Mouse (Mus musculus) Patski (cell line): ENCODE results near the gene Itpr1. TPM values are rescaled to one million over a fixed set of nuclear protein-coding genes. Genes with fewer than 3 reads are reported as not detected.

Source experiments
- ATAC-seq: fragments of 100-300 bp; one replicate; pipeline ENCODE4 v1.8.0; 2021
- CTCF ChIA-PET: fragments of 350-600 bp; sonication (Branson Sonifier 250); formaldehyde crosslinking; loops from one replicate; lab custom pipeline; 2022; ENCODE audit warnings: inconsistent platforms; lab: Charles Lee
- POLR2A ChIA-PET: fragments of 350-600 bp; sonication (Branson Sonifier 250); formaldehyde crosslinking; loops from one replicate; lab custom pipeline; 2022; ENCODE audit warnings: antibody characterized with exemption, inconsistent platforms; lab: Charles Lee
- DNase-seq: peaks from one replicate; pipeline ENCODE4 v3.0.0-alpha.2; 2011; ENCODE audit warnings: low read depth, low spot score
- H3K27me3 ChIP-seq: fragments of 371-371 bp; one replicate; pipeline ENCODE4 v1.5.1; 2021
- CTCF ChIP-seq: fragments of 100-300 bp; IDR thresholded peaks from one replicate; pipeline ENCODE4 v1.5.1; 2021
- in situ Hi-C: fragments of 300-500 bp; cut with MboI; formaldehyde crosslinking; loops from 3 replicates; pipeline ENCODE4 v1.11.1; 2018; ENCODE audit warnings: low pct_unique_long_range_greater_than_20kb, mixed read lengths
- polyA plus RNA-seq: library from polyadenylated mRNA; unstranded; gene quantifications from one replicate; pipeline ENCODE4 v1.2.3, GENCODE M21; 2021

Itpr1 gene
- polyA plus RNA-seq, 1 experiment from 2014 or later, result 67.1 TPM

GRCm38 (mm10) chr6:108273451-108273850 is 60.6 kb downstream of the Itpr1 start:
- CTCF ChIA-PET, result interaction anchor here (2.0 kb wide), 1 partner anchor 9 kb away, joined by 6 read pairs; no protein-coding TSS in a partner anchor
- POLR2A ChIA-PET, result no interaction called here
- no peaks in the 10 kb centered on the region for H3K27me3 ChIP-seq
- no peak for ATAC-seq
- in situ Hi-C loops, result no loop called here
- TF ChIP-seq CTCF, result no peak
- DNase-seq, result no peak

- TF ChIP-seq CTCF, result no peak
- no peaks in the 10 kb centered on the region for H3K27me3 ChIP-seq
- ATAC-seq (no peak), DNase-seq (no peak)
- ChIA-PET POLR2A (interaction anchor here (0.5 kb wide), 1 partner anchor 145 kb away, joined by 4 read pairs; no protein-coding TSS in a partner anchor), CTCF (interaction anchor here (1.2 to 2.0 kb wide), 2 partner anchors 10 to 25 kb away, joined by 3 to 6 read pairs; no protein-coding TSS in a partner anchor)
- in situ Hi-C loops, result no loop called here
Measured at GRCm38 (mm10) chr6:108274364-108275084, 61.6 kb downstream of the Itpr1 start.

DNA sequence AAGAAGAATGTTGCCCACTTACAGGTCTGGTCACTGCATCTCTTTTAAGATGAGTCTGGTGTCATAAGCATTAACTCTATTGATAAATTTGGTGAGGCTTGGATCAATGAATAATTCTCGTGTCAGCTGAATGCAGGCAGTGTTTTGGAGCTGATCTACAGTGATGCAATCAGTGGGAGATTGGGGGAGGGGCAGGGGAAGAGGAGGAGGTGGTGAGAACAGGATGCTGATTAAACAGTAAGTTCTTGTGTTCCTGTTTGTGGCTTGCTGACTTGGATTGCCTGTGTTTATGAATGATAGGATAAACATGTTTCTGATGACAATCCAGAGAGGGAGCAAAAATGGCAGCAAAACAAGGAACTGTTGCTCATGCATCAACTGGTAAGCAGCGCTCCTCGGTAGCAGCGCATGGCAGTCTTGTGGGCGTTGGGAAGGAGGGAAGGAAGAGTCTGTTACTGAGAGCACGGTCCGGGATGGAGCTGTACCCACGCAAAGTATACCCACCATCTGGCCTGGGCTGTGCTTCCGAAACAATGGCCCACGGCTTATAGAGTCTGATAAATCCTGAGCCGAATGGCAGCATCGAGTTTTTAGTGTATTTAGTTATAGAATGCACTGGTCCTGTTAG is 64.1 kb downstream of the Itpr1 start:
- H3K27me3 ChIP-seq, result no peaks in the 10 kb centered on the region
- ATAC-seq (no peak), DNase-seq (no peak)
- TF ChIP-seq CTCF, result no peak
- in situ Hi-C loops, result no loop called here
- ChIA-PET CTCF (interaction anchor here (1.0 kb wide), 1 partner anchor 12 kb away, joined by 3 read pairs; no protein-coding TSS in a partner anchor), POLR2A (interaction anchor here (1.5 kb wide), 1 partner anchor 32 kb away, joined by 3 read pairs; no protein-coding TSS in a partner anchor)

- in situ Hi-C loops, result no loop called here
- ChIA-PET POLR2A (interaction anchor here (1.5 kb wide), 1 partner anchor 33 kb away, joined by 3 read pairs; no protein-coding TSS in a partner anchor), CTCF (no interaction called here)
- H3K27me3 ChIP-seq, result no peaks in the 10 kb centered on the region
- no peak for DNase-seq
- TF ChIP-seq CTCF, result no peak
- ATAC-seq, result peak; percentile 73
Measured at GRCm38 (mm10) chr6:108277622-108278396, 64.9 kb downstream of the Itpr1 start.

DNA sequence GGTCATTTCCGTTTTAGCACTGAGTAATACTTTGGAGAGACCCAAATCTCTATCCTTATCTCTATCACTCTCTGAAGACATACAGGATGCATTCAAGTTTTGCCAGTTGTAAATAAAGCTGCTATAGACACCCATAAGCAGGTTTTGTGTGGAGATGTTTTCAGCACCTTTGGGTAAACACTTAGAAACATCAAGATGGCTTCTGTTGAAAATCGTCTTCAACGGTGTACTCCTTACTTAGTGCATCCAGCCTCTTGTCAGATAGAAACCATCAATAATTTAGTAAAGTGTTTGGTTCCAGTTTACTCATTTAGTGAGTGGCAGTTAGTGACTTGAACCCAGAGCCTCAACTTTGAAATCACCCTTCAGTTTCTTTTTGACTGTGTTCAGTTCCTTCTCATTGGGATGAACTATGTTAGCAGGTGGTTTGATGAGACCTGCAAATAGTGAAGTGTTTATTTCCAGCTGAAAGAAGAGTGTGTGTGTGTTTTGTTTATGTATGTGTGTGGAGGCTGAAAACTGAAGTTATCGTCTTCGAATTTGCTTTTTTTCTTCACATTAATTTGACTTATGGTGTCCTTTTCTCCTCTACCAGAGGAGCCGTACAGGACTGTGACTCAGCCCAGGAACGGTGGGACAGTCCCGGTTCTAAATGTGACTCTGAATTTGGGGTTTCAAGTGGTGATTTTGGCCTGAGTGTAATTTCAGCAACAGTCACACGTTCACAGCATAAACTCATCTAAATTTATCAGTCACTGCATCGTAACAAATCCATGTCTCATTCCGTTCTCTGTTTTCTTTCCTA is 66.1 kb downstream of the Itpr1 start:
- ChIA-PET CTCF (no interaction called here), POLR2A (no interaction called here)
- ATAC-seq (no peak), DNase-seq (no peak)
- TF ChIP-seq CTCF, result no peak
- no peaks in the 10 kb centered on the region for H3K27me3 ChIP-seq
- in situ Hi-C loops, result no loop called here

GRCm38 (mm10) chr6:108282131-108282530 is 69.2 kb downstream of the Itpr1 start:
- CTCF ChIA-PET, result no interaction called here
- ATAC-seq (no peak), DNase-seq (no peak)
- in situ Hi-C loops, result no loop called here
- POLR2A ChIA-PET, result no interaction called here
- H3K27me3 ChIP-seq, result no peaks in the 10 kb centered on the region
- TF ChIP-seq CTCF, result no peak

DNA sequence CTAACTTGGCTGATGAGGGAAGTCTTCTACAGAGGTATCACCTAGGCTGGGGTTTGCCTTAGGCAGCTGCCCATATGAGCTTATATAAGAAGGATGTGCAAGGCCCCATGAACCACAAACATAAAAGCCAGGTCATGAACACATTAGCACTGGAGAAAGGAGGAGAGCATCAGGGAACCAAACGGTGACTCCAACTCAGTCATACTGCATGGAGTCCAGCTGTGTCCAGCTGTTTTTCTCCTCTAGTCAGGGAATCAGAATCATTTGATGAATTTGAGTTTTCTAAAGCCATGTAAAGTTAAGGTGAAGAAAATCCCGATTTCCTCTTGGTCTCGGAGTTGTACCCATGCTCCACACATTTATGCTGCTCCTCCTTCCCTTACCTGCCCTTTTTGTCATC is 69.7 kb downstream of the Itpr1 start:
- no peak for ATAC-seq
- CTCF ChIA-PET, result no interaction called here
- DNase-seq, result no peak
- H3K27me3 ChIP-seq, result no peaks in the 10 kb centered on the region
- in situ Hi-C loops, result no loop called here
- no peak for TF ChIP-seq CTCF
- POLR2A ChIA-PET, result no interaction called here

- CTCF ChIA-PET, result no interaction called here
- ATAC-seq (no peak), DNase-seq (peak; percentile 17)
- no peak for TF ChIP-seq CTCF
- H3K27me3 ChIP-seq, result no peaks in the 10 kb centered on the region
- POLR2A ChIA-PET, result no interaction called here
- in situ Hi-C loops, result no loop called here
Measured at GRCm38 (mm10) chr6:108284688-108285087, 71.8 kb downstream of the Itpr1 start.

DNA sequence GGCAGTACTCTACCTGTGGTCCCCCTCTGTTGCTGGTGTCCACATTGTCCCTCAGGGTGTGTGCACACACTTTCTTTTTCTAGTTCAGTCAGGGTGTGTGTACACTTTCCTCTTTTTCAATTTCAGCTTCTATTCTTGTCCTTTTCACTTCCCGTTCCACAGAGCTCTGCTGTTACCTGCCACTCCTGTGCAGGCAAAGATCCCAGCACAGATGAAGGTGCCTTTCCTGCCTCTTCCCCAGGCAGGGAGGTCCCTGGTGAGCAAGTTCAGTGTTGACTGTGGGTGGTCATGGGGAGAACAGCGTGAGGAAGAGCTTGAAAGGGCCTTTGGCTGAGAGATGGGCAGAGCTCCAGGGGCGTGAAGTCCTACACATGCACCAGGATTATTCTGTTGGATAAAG is 76.1 kb downstream of the Itpr1 start:
- CTCF ChIA-PET, result interaction anchor here (0.7 to 1.6 kb wide), 2 partner anchors 9 to 16 kb away, joined by 3 to 5 read pairs; no protein-coding TSS in a partner anchor
- DNase-seq (no peak), ATAC-seq (no peak)
- no peaks in the 10 kb centered on the region for H3K27me3 ChIP-seq
- TF ChIP-seq CTCF, result no peak
- POLR2A ChIA-PET, result no interaction called here
- in situ Hi-C loops, result no loop called here

DNA sequence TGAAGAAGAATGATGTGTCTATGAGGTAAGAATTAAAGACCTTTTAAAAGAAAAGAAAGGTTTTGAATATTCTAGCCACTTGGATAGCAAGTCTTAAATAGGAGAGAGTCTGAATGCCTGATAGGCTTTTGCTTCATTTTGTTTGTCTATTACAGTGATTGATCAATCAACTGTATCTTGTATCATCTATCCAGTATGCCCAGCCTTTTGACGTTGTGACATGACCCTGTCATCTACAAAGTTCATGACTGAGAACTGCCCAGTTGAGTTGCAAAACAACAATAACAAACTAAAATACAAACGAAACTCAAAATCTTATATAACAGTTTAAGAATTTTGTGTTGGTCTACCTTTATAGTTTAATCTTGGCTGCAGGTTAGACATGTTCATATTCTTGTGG is 78.1 kb downstream of the Itpr1 start:
- POLR2A ChIA-PET, result no interaction called here
- ATAC-seq (no peak), DNase-seq (no peak)
- CTCF ChIA-PET, result no interaction called here
- in situ Hi-C loops, result no loop called here
- H3K27me3 ChIP-seq, result no peaks in the 10 kb centered on the region
- no peak for TF ChIP-seq CTCF
